Mouse (Mus musculus) limb, embryonic 11.5 days (tissue): ENCODE measurements around the gene Dpp6. TPM values are rescaled to one million over a fixed set of nuclear protein-coding genes. Genes with fewer than 3 reads are reported as not detected.
"Not testable (repeated sequence)": the region's sequence is repeated elsewhere in the genome, so short reads cannot be mapped to it uniquely, and the experiment has no call there.

Source experiments
- ATAC-seq: fragments of 200-750 bp; cut with Nextera tagmentation; 2 replicates; pipeline ENCODE4 v1.8.0; 2017; ENCODE audit warnings: low read depth; ENCODE audit not compliant: insufficient number of reproducible peaks, low FRiP score, low TSS enrichment
- DNase-seq: peaks from one replicate; pipeline ENCODE4 v3.0.0-alpha.2; 2015; ENCODE audit warnings: low spot score
- H3K27ac ChIP-seq: fragments of 300-500 bp; sonication (generic); replicated peaks from 2 replicates; pipeline ENCODE4 v1.5.1; 2014; ENCODE audit warnings: low read depth, mild to moderate bottlenecking, low read length
- H3K27me3 ChIP-seq: fragments of 300-500 bp; sonication (generic); 2 replicates; pipeline ENCODE4 v1.6.1; 2014; ENCODE audit warnings: mild to moderate bottlenecking, low read length, mixed read lengths; ENCODE audit not compliant: control insufficient read depth, insufficient read depth
- H3K36me3 ChIP-seq: fragments of 300-500 bp; sonication (generic); 2 replicates; pipeline ENCODE4 v1.6.1; 2014; ENCODE audit warnings: mild to moderate bottlenecking, low read length, moderate library complexity, mixed read lengths; ENCODE audit not compliant: control insufficient read depth, insufficient read depth
- H3K4me1 ChIP-seq: fragments of 300-500 bp; sonication (generic); 2 replicates; pipeline ENCODE4 v1.6.1; 2014; ENCODE audit warnings: low read length, mixed read lengths; ENCODE audit not compliant: control insufficient read depth, insufficient read depth
- H3K4me2 ChIP-seq: fragments of 300-500 bp; sonication (generic); 2 replicates; pipeline ENCODE4 v1.6.1; 2014; ENCODE audit warnings: low read depth, mild to moderate bottlenecking, moderate library complexity; ENCODE audit not compliant: severe bottlenecking
- H3K4me3 ChIP-seq: fragments of 300-500 bp; sonication (generic); 2 replicates; pipeline ENCODE4 v1.5.1; 2014; ENCODE audit warnings: low read depth, low read length
- H3K9ac ChIP-seq: fragments of 300-500 bp; sonication (generic); 2 replicates; pipeline ENCODE4 v1.6.1; 2014; ENCODE audit warnings: mild to moderate bottlenecking, low read length
- H3K9me3 ChIP-seq: fragments of 300-500 bp; sonication (generic); 2 replicates; pipeline ENCODE4 v1.6.1; 2016; ENCODE audit warnings: low read length; ENCODE audit not compliant: control insufficient read depth
- WGBS: fragments of 180-500 bp; shearing (Covaris S2); extraction: QIAGEN DNeasy Blood & Tissue Kit; methylation state at CpG from one replicate; pipeline ENCODE4 v1.1.7; 2014; 5-methylcytosine and 5-hydroxymethylcytosine counted together
- polyA plus RNA-seq: library from polyadenylated mRNA; unstranded; fragments of >200 nt; fragmentation: Nextera tagmentation; extraction: Ambion mirVana; gene quantifications from 2 replicates; pipeline ENCODE4 v1.2.1, GENCODE M21; 2014

The Dpp6 gene
- polyA plus RNA-seq, 1 experiment from 2014 or later = 0.80 TPM

DNA sequence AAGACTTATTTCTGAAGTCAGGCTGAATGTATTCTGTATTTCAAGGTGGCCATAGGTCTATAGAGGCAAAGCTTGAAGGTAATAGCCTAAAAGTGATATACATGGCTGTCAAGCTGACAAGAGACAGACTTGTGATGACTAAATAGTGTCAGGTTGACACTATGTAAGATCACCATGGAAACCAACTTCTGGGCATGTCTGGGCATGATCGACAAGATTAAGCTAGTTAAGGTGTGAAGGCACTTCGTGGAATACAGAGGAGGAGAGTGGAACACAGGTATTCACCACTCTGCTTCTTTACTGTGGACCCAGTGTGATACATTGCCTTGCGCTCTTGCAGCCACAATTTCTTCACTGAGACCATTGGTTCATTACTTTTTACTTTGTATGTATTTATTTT, 637.4 kb downstream of the Dpp6 start:
- ATAC-seq = no peak
- Histone ChIP-seq H3K4me1 (no peaks in the 10 kb centered on the region), H3K27me3 (no peaks in the 10 kb centered on the region), H3K36me3 (no peaks in the 10 kb centered on the region), H3K4me3 (no peak overlapping the region), H3K9ac (no peak overlapping the region), H3K4me2 (no peak overlapping the region), H3K9me3 (no peaks in the 10 kb centered on the region), H3K27ac (no peak overlapping the region)
- DNase-seq = no peak
- 86% methylated on average over 3 of the region's 3 CpGs for WGBS

DNA sequence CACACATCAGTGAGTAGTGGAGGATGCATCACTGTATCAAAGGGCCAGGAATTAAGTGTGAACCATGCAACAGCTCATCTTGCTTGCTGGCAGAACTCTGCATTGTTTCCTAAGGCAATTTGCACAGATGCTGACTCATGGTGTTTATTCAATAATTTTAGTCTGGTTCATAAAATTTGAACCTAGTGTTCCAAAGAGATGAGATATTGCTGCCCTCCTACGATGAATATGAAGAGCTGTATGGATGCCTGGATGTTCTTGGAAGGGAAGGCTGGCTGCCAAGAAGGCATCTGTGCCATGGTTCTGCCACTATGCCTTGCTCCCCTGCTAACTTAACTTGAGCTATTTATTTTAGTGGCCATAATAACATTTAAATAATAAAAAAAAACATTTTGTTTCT, 640.0 kb downstream of the Dpp6 start:
- Histone ChIP-seq H3K27me3 (no peaks in the 10 kb centered on the region), H3K9me3 (no peaks in the 10 kb centered on the region), H3K36me3 (no peaks in the 10 kb centered on the region), H3K27ac (no peak overlapping the region), H3K4me3 (no peak overlapping the region), H3K9ac (no peak overlapping the region), H3K4me2 (no peak overlapping the region), H3K4me1 (no peaks in the 10 kb centered on the region)
- DNase-seq = no peak
- 97% methylated on average over 1 of the region's 1 CpGs for WGBS
- no peak for ATAC-seq

DNA sequence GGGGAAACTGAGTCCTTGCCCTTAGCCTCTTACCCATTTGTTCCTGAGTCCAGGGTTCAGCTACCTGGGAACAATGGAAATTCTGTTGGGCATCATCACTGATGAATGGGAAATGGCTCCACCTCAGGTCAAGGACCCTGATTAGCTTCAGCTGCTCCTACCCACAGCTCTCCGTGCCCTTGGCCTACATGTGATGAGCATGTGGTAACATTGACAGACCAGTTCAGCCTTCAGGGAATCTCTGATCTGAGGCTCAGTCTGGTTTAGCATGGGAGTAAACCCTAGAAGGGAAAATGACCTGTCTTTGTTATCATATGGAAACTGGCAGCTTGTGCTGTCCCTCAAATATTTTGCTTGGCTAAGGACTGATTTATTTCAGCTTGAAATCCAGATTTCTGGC, 640.7 kb downstream of the Dpp6 start:
- no peaks in the 10 kb centered on the region for H3K27me3 ChIP-seq
- no peaks in the 10 kb centered on the region for H3K4me1 ChIP-seq
- no peak for ATAC-seq
- DNase-seq = no peak
- H3K9me3 ChIP-seq = no peaks in the 10 kb centered on the region
- no peak overlapping the region for H3K4me2 ChIP-seq
- 61% methylated on average over 1 of the region's 1 CpGs for WGBS
- no peak overlapping the region for H3K27ac ChIP-seq
- no peak overlapping the region for H3K4me3 ChIP-seq
- no peak overlapping the region for H3K9ac ChIP-seq
- H3K36me3 ChIP-seq = no peaks in the 10 kb centered on the region

DNA sequence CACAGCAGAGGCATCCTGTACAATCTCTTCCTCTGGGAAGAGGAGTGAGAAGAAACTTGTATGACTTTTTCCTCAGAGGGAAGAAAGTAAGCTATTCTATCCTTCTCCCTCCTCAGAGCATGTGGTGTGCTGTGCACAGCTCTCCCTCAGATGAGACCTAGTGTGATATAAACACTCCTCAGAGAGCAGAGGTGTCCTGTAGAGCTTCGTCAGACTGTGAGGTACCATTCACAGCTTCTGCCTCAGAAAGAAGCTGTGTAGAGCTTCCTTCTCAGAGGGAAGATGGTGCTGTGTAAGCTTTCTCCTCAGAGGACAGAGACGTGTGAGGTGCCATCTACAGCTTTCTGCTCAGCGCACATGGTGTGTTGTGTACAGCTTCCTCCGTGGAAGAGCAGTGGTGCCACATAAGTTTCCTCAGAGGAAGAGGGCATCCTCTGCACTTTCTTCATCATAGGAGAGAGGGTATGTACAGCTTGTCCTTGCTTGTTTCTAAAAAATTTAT, 658.0 kb downstream of the Dpp6 start:
- no peaks in the 10 kb centered on the region for H3K9me3 ChIP-seq
- 77% methylated on average over 4 of the region's 4 CpGs for WGBS
- no peaks in the 10 kb centered on the region for H3K27me3 ChIP-seq
- no peak overlapping the region for H3K9ac ChIP-seq
- ATAC-seq (no peak), DNase-seq (no peak)
- H3K4me1 ChIP-seq = no peaks in the 10 kb centered on the region
- no peak overlapping the region for H3K4me3 ChIP-seq
- no peaks in the 10 kb centered on the region for H3K36me3 ChIP-seq
- no peak overlapping the region for H3K27ac ChIP-seq
- H3K4me2 ChIP-seq = no peak overlapping the region

DNA sequence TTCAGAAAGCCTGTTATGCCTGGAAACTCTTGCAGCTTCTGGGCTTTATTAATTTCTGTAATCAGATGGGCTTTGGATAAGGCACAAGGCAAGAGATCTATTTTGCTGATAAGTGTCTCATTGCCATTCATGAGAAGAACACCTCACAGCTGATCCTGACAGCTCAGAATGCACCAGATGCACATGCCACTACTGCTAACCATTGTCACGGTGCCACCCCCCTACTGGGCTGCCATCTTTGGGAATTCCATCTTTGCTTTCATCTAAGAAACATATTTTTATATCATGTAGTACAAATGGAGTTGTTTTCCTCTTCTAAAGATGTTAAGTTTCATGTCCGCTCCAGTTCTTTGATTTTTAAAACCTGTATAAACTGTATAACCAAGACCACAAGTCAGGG, 664.7 kb downstream of the Dpp6 start:
- 83% methylated on average over 2 of the region's 2 CpGs for WGBS
- DNase-seq = no peak
- Histone ChIP-seq H3K27me3 (no peaks in the 10 kb centered on the region), H3K4me3 (no peak overlapping the region), H3K4me2 (no peak overlapping the region), H3K36me3 (no peaks in the 10 kb centered on the region), H3K9ac (no peak overlapping the region), H3K4me1 (no peaks in the 10 kb centered on the region), H3K9me3 (no peaks in the 10 kb centered on the region), H3K27ac (no peak overlapping the region)
- ATAC-seq = no peak

DNA sequence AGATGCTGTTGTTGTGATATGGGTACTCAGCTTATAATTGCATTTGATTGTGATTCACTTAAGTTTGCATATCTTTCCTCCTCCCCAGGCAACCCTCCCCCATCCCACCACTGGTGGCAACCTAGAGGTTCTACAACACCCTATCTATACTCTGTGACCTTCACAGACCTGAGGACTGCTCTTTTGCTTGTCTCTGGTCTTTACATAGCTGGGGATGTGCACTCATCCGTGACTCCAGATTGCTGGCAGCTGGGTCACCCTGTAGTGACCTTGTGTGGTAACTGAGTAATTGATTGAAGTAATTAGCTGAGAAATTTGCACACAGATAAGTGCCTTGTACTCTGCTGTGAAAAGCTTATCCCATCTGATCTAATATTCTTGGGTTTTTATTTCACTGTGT, 669.1 kb downstream of the Dpp6 start:
- Histone ChIP-seq H3K36me3 (no peaks in the 10 kb centered on the region), H3K4me3 (no peak overlapping the region), H3K9me3 (no peaks in the 10 kb centered on the region), H3K4me1 (no peaks in the 10 kb centered on the region), H3K27ac (no peak overlapping the region), H3K9ac (no peak overlapping the region), H3K4me2 (no peak overlapping the region), H3K27me3 (no peaks in the 10 kb centered on the region)
- DNase-seq (no peak), ATAC-seq (no peak)
- WGBS = 68% methylated on average over 1 of the region's 1 CpGs

DNA sequence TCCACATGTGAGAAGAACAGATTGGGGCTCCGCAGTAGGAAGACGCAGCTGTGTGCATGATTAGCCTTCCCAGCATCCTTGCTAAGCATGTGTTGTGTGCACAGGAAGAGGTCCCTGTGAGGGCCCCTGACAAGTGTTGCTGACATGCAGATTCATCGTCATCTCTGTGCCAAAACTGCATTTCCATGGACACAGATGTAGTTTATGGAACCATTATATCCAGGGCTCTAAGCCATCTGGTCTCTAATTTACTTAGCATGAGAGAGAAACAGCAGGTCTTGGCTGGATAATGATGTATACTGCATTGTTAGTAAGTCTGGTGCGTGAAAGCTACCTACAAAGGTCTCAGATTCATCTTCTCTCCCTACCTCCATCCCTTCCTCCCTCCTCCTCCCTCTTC, 673.9 kb downstream of the Dpp6 start:
- no peak overlapping the region for H3K4me3 ChIP-seq
- no peaks in the 10 kb centered on the region for H3K4me1 ChIP-seq
- H3K27me3 ChIP-seq = no peaks in the 10 kb centered on the region
- no peak overlapping the region for H3K9ac ChIP-seq
- ATAC-seq = no peak
- H3K4me2 ChIP-seq = no peak overlapping the region
- H3K36me3 ChIP-seq = no peaks in the 10 kb centered on the region
- no peak overlapping the region for H3K27ac ChIP-seq
- DNase-seq = no peak
- WGBS = 86% methylated on average over 4 of the region's 4 CpGs
- no peaks in the 10 kb centered on the region for H3K9me3 ChIP-seq

DNA sequence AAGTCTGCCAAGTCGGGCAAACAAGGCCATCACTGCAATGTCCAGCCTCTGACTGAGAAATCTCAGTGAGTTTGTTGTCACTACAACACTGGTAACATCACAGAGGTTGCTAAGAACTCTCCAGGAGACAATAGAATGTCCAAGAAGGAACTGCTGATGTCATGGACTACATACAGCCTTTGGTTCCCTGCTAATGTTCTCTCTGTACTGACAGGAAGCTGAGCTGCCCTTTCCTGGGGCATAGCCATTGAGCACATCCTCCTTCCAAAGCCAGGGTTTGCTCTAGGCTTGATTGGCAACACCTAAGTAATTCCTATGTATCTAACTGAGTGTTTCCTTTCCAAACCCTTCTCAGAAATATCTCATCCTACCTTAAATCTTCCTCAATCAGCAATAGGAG, 684.3 kb downstream of the Dpp6 start, which contains the start of gene Speer4b:
Gene Speer4b, minus strand, starts transcription at position 101 of the 400 bp plus-strand sequence.
- not testable (repeated sequence) for H3K9ac ChIP-seq, DNase-seq, H3K4me3 ChIP-seq, H3K36me3 ChIP-seq, H3K27ac ChIP-seq, H3K4me2 ChIP-seq, H3K27me3 ChIP-seq, ATAC-seq, H3K4me1 ChIP-seq, H3K9me3 ChIP-seq
- 45% methylated on average over 1 of the region's 1 CpGs for WGBS

DNA sequence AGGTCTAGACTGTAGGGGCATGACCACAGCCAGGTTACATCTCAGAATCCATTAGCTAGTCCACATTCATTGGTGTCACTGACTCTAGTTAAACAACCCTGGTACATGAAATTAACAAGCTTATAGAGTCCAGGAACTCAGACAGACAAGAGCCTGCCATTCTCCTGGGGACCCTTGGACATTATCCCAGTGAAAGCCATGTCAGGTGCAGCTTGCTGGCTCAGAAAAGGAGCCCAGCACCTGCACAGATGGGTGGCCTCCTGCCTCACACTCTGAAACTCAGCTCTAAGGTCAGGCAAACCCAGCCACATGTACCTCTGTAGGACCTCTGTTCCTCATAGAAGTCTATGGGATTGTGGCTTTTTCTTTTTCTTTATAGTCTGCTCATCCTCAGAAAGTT, 701.7 kb downstream of the Dpp6 start:
- Histone ChIP-seq H3K4me2 (no peak overlapping the region), H3K36me3 (no peaks in the 10 kb centered on the region), H3K9me3 (no peaks in the 10 kb centered on the region), H3K27me3 (no peaks in the 10 kb centered on the region), H3K27ac (no peak overlapping the region), H3K9ac (no peak overlapping the region), H3K4me3 (no peak overlapping the region), H3K4me1 (no peaks in the 10 kb centered on the region)
- DNase-seq = no peak
- ATAC-seq = no peak
